Mouse (Mus musculus) ZHBTc4 (cell line): ENCODE data around the gene Tbc1d10a.
A peak's percentile ranks its signal among the peaks of the same experiment; 100 is the strongest.
"Not testable (repeated sequence)": the region's sequence is repeated elsewhere in the genome, so short reads cannot be mapped to it uniquely, and the experiment has no call there.

ENCODE experiments used
- DNase-seq: peaks from one replicate; pipeline ENCODE4 v3.0.0-alpha.2; 2011; ENCODE audit warnings: low read depth, low spot score

Gene Tbc1d10a

DNA sequence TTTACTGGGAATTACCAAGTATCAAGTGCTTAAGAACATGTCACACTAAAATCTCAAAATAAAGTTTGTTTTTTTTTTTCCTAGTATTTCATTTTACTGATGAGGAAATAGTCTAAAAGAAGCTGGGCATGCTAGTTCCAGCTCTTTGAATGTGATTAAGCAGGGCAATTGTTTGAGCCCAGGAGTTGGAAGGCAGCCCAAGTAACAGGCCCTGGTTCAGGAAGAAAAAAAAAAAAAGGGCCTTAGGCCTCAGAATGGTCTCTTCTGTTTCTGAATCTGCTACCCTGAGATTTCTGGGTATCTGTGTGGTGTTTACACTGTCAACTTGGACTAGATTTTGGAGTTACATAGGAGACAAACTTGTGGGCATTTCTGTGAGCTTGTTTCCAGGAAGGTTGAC, 3.1 kb upstream of the Tbc1d10a start:
- no peak for DNase-seq

GRCm38 (mm10) chr11:4184251-4184952, 2.2 kb upstream of the Tbc1d10a start:
- DNase-seq = peak; percentile 15

- not testable (repeated sequence) for DNase-seq
Observed at GRCm38 (mm10) chr11:4185480-4185879, 1.1 kb upstream of the Tbc1d10a start.

DNA sequence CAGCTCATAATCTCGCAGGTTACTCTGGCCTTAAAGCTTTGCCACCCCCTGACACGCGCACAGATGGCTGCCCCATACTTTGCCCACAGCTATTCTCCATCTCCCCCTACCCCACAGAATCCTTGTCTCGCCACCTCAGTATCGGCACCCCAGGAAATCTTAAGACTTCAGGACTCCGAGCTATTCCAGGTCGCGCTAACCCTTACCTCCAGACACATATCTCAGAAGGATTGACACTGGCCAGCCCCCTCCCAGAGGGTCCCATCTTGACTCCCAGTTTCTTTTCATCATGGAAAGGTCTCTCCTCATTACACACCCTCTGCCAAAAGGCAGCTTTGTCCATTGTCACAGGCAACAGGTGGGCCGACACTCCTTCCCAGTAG, 720 bp downstream of the Tbc1d10a start:
- no peak for DNase-seq

- no peak for DNase-seq
Observed at GRCm38 (mm10) chr11:4189182-4189581, 2.6 kb downstream of the Tbc1d10a start.

GRCm38 (mm10) chr11:4190677-4191076, 4.1 kb downstream of the Tbc1d10a start:
- DNase-seq = no peak

- DNase-seq = no peak
Observed at GRCm38 (mm10) chr11:4192757-4193156, 6.2 kb downstream of the Tbc1d10a start.

DNA sequence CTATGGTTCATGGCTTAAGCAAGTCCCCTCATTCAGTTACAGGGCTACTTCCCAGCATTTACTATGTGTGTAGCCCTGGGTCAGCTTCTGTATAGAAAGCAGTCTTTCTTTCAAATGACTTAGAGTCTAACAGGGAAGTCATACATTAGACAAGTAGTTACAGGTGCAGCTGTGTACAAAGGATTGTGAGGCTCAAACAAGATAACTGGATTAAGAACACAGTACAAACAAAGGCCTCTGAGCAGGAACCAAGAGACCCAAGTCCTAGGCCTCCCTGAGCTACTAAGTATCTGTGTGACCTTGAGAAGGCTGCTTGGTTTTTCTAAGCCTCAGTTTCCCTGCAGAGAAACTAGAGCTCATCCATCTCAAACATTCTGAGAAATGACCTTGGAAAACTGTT, 6.8 kb downstream of the Tbc1d10a start:
- no peak for DNase-seq

DNA sequence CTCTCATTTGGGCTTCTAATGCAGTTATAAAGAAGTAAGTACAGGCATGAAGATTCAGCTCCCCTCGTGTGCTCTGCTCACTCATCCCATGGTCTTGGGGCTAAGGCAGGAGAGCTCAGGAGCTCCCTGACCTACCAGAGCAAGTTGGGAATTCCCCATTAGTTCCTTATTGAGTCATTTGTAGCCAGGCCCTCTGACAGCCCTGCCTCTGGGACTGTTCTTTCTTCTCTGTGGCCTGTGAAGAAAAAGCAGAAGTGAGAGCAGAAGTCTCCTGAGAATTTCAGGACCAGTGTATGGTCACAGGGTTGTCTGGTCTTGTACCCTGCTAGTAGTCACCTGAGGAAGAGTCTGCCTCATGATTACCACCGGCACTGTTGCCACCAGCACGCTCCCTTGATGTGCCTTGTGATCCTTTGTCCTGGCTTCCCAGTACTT, 9.0 kb downstream of the Tbc1d10a start:
- no peak for DNase-seq

DNA sequence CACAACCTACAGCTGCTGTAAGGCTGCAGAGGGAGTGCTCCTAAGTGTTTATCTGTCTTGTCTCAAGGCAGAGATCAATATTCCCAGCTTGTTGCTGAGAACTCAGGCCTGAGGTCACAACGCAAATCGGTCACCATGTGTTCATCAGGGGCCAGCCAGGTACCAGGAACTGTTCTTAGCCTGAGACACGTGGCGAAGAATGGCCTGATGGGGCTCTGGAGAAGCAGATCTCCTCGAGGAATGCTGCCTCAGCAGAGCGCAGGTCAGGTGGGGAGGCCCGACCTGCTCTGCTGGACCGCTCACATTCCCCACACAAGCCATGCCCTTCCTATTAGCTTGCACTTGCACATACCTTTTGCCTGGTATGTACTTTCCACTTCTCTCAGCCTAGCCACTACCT, 10.0 kb downstream of the Tbc1d10a start:
- no peak for DNase-seq

DNA sequence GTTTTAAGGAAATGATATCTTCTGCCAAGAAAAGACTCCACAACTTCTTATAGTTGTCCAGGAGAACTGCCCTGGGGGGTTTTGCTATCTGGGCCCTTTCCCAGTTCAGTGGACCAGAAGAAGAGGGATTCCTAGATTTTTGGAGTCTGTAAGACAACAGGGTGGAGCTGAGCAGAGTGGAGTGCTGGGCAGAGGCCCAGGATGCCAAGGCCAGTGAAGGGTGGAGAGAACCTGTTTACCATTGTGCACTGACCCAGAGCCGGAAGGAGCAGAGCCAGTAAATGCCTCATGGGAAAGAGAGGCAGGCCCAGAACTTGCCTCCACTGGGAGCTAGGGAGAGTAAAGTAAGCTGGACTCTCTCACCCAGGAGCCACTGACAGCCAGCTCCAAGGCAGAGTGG, 11.1 kb downstream of the Tbc1d10a start:
- DNase-seq = no peak

GRCm38 (mm10) chr11:4201981-4202700, 15.6 kb downstream of the Tbc1d10a start:
- no peak for DNase-seq

GRCm38 (mm10) chr11:4202995-4203704, 16.6 kb downstream of the Tbc1d10a start:
- no peak for DNase-seq

GRCm38 (mm10) chr11:4203705-4204074, 17.1 kb downstream of the Tbc1d10a start:
- no peak for DNase-seq

GRCm38 (mm10) chr11:4205097-4205655, 18.6 kb downstream of the Tbc1d10a start:
- no peak for DNase-seq

- no peak for DNase-seq
Observed at GRCm38 (mm10) chr11:4205951-4206350, 19.4 kb downstream of the Tbc1d10a start.

GRCm38 (mm10) chr11:4206563-4206962, 20.0 kb downstream of the Tbc1d10a start:
- no peak for DNase-seq

- DNase-seq = no peak
Observed at GRCm38 (mm10) chr11:4207655-4208054, 21.1 kb downstream of the Tbc1d10a start.

DNA sequence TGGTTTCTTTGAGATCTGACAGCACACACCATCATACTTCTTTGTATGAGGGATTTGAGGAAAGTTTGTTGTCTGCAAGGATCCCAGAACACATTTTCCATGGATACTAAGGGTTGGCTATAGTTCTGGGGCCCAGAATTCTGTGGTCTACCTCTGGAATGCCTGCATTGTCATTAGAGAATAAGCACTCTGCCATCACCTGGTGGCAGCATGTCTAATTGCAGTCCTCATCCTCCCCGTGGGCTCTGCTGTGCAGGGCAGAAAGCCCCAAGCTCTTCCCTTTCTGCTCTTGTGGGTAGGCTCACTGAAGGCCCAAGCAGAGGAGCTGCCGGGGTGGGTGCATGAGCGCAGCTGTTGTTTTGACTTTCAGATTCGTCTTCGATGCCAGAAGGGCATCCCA, 23.0 kb downstream of the Tbc1d10a start:
- DNase-seq = no peak

GRCm38 (mm10) chr11:4210786-4211185, 24.2 kb downstream of the Tbc1d10a start:
- DNase-seq = no peak

DNA sequence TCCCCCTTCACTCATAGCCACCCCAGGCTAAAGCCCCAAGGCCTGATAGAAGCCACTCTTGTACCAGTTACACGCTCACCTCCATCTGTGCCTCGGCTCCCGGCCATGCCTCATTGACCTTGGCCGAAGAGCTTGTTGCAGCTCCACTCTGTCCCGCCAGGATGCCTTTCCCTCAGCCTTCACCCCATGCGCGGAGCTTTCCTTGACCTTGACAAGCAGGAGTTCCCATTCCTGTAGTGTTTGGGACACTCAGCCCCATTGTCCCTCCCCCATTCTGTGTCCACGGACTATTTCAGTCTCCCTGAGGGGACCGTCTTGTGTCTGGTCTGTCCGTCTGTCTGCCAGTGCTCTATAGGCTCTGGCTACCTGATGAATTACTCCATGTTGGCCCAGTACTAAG, 26.5 kb downstream of the Tbc1d10a start:
- DNase-seq = peak; percentile 62

GRCm38 (mm10) chr11:4214572-4214971, 28.0 kb downstream of the Tbc1d10a start:
- DNase-seq = no peak
